Mouse (Mus musculus) embryonic facial prominence, embryonic 14.5 days (tissue): ENCODE results near the gene Ccdc187. TPM values are rescaled to one million over a fixed set of nuclear protein-coding genes. Genes with fewer than 3 reads are reported as not detected.

Source experiments
- ATAC-seq: fragments of 200-750 bp; cut with Nextera tagmentation; 2 replicates; pipeline ENCODE4 v1.8.0; 2017; ENCODE audit warnings: low read depth, moderate number of reproducible peaks, moderate TSS enrichment
- DNase-seq: peaks from one replicate; pipeline ENCODE4 v3.0.0-alpha.2; 2015; ENCODE audit warnings: low spot score
- H3K27ac ChIP-seq: fragments of 300-500 bp; sonication (generic); replicated peaks from 2 replicates; pipeline ENCODE4 v1.5.1; 2014; ENCODE audit warnings: low read depth, mild to moderate bottlenecking, low read length, moderate library complexity
- H3K27me3 ChIP-seq: fragments of 300-500 bp; sonication (generic); replicated peaks from 2 replicates; pipeline ENCODE4 v1.6.1; 2014; ENCODE audit warnings: low read length; ENCODE audit not compliant: control insufficient read depth, insufficient read depth
- H3K36me3 ChIP-seq: fragments of 300-500 bp; sonication (generic); 2 replicates; pipeline ENCODE4 v1.6.1; 2014; ENCODE audit warnings: low read length, mixed read lengths; ENCODE audit not compliant: control insufficient read depth, insufficient read depth
- H3K4me1 ChIP-seq: fragments of 300-500 bp; sonication (generic); 2 replicates; pipeline ENCODE4 v1.6.1; 2014; ENCODE audit warnings: antibody characterized with exemption, low read length; ENCODE audit not compliant: control insufficient read depth, insufficient read depth
- H3K4me2 ChIP-seq: fragments of 300-500 bp; sonication (generic); 2 replicates; pipeline ENCODE4 v1.6.1; 2014; ENCODE audit warnings: low read depth, mild to moderate bottlenecking, low read length, moderate library complexity, mixed read lengths
- H3K4me3 ChIP-seq: fragments of 300-500 bp; sonication (generic); 2 replicates; pipeline ENCODE4 v1.5.1; 2014; ENCODE audit warnings: low read depth, mild to moderate bottlenecking, low read length
- H3K9ac ChIP-seq: fragments of 300-500 bp; sonication (generic); 2 replicates; pipeline ENCODE4 v1.6.1; 2014; ENCODE audit warnings: low read depth, mild to moderate bottlenecking, low read length, moderate library complexity, mixed read lengths
- H3K9me3 ChIP-seq: fragments of 300-500 bp; sonication (generic); 2 replicates; pipeline ENCODE4 v1.6.1; 2016; ENCODE audit warnings: low read length; ENCODE audit not compliant: control insufficient read depth
- WGBS: fragments of 180-500 bp; shearing (Covaris S2); extraction: QIAGEN DNeasy Blood & Tissue Kit; methylation state at CpG from one replicate; pipeline ENCODE4 v1.1.7; 2014; 5-methylcytosine and 5-hydroxymethylcytosine counted together
- polyA plus RNA-seq: library from polyadenylated mRNA; unstranded; fragments of >200 nt; fragmentation: Nextera tagmentation; extraction: Ambion mirVana; gene quantifications from 2 replicates; pipeline ENCODE4 v1.2.1, GENCODE M21; 2014

Ccdc187 gene
- polyA plus RNA-seq, 1 experiment from 2014 or later: 0.28 TPM

DNA sequence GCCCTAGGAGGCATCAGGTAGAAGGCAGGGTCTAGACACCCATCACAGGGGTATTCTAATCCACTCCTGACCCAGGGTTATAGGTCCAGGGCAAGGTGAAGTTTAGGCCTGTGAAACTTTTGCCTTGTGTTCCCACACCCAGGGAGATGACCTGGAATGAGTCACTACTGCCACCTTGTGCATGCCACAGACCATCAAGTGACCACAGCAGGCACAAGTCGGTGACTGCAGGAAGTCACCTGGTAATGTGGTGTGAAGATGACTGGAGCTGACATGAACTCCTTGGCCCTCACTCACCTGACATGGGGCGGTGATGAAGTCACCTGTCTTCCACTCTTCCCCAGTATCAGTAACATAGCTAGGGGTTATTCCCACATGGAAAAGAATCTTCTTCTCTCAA is 18.5 kb upstream of the Ccdc187 start:
- ATAC-seq: no peak
- no peak overlapping the region for H3K4me2 ChIP-seq
- WGBS: 66% methylated on average over 2 of the region's 2 CpGs
- H3K4me1 ChIP-seq: peaks cover 49% of the 10 kb centered on the region
- H3K9ac ChIP-seq: no peak overlapping the region
- H3K27me3 ChIP-seq: no peaks in the 10 kb centered on the region
- no peaks in the 10 kb centered on the region for H3K9me3 ChIP-seq
- H3K27ac ChIP-seq: no peak overlapping the region
- H3K36me3 ChIP-seq: no peaks in the 10 kb centered on the region
- no peak overlapping the region for H3K4me3 ChIP-seq
- no peak for DNase-seq

DNA sequence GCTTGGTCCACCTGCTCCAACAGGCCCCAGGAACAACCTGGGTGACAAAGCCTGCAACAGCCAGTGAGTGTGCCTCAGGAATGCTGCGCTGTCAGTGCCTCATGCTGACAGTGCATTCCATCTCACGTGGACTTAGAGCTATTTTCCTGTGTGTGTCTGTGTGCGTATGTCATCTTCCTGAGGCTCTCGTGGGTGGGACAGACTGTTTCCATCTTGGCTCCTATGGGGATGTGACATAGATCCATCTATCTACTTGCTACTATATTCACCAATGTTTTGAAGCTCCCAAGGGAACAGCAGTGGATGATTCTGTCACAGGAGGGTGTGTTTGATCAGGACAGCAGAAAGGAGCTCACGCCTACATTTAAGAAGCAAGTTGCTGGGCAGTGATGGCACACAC is 17.6 kb upstream of the Ccdc187 start:
- Histone ChIP-seq H3K9me3 (no peaks in the 10 kb centered on the region), H3K27me3 (no peaks in the 10 kb centered on the region), H3K27ac (0 out of 2 replicates have a peak overlapping the region, but pooled peaks have one; percentile 4), H3K4me1 (peaks cover 40% of the 10 kb centered on the region), H3K4me3 (no peak overlapping the region), H3K4me2 (no peak overlapping the region), H3K9ac (no peak overlapping the region), H3K36me3 (no peaks in the 10 kb centered on the region)
- DNase-seq: no peak
- no peak for ATAC-seq
- 58% methylated on average over 5 of the region's 5 CpGs for WGBS

DNA sequence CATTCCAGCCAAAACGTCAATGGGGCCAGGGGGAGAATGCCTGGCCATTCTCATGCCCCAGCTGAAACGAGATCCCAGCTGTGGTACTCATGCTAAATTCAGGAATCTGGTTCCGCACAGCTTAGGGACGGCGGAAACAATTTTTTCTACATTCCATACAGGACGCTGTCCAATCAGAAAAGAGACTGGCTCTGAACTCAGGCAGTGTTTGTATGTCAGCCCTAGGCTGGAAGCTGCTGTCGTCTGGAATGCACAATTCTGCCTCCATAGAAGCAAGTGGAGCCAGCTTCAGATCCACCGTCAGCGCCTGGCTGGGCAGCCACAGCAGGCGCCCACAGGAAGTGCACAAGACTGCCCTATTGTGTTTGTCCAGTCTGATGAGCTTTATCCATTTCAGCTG is 15.4 kb upstream of the Ccdc187 start:
- 5% methylated on average over 10 of the region's 10 CpGs for WGBS
- H3K4me2 ChIP-seq: peak overlapping the region; percentile 29
- ATAC-seq: peak; percentile 94
- no peaks in the 10 kb centered on the region for H3K27me3 ChIP-seq
- no peaks in the 10 kb centered on the region for H3K36me3 ChIP-seq
- H3K4me3 ChIP-seq: no peak overlapping the region
- H3K4me1 ChIP-seq: peaks cover 30% of the 10 kb centered on the region
- 0 out of 2 replicates have a peak overlapping the region, but pooled peaks have one; percentile 19 for H3K9ac ChIP-seq
- peak; percentile 95 for DNase-seq
- H3K9me3 ChIP-seq: no peaks in the 10 kb centered on the region
- peak overlapping the region; percentile 91 for H3K27ac ChIP-seq

DNA sequence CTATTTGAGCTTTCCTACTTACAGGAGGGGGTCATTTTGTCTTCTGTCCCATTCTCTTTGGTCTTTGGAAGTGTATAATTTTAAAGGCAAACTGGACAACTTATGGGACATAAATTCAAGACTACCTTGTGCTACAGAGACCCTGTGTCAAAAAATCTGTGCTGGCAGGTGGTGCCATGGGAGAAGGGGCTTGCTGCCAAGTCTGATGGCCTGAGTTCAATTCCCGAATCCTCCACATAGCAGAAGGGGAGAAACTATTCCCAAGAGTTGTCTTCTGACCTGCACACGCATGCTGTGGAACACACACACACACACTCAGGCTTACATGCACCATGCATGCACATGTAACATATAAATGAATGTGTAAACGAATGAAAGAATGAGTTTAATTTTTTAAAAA is 12.3 kb upstream of the Ccdc187 start:
- 88% methylated on average over 3 of the region's 3 CpGs for WGBS
- ATAC-seq: no peak

DNA sequence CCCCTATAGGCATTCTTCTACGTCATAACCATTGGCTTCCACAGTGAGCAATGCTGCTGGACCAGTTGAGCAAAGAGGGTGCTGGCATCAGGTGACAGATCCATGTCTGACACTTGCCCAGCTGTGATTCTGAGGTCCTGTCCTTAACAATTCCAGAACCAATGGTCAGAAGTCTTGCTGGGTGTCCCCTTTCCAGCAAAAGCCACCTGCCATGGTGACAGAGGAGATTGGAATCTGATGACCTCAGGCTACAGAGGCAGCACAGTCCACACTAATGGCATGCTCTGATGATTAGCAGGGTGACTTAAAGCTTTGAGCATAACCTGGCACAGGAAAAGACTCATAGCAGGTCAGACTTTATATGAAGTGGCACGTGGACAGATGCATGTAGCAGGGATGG is 11.2 kb upstream of the Ccdc187 start:
- ATAC-seq: no peak

More for the DNA sequence above, 12.3 kb upstream of the Ccdc187 start:
- peaks cover 16% of the 10 kb centered on the region for H3K4me1 ChIP-seq
- H3K36me3 ChIP-seq: no peaks in the 10 kb centered on the region
- H3K4me3 ChIP-seq: no peak overlapping the region
- H3K9ac ChIP-seq: no peak overlapping the region
- no peaks in the 10 kb centered on the region for H3K27me3 ChIP-seq
- no peaks in the 10 kb centered on the region for H3K9me3 ChIP-seq
- no peak for DNase-seq
- H3K4me2 ChIP-seq: no peak overlapping the region
- no peak overlapping the region for H3K27ac ChIP-seq

DNA sequence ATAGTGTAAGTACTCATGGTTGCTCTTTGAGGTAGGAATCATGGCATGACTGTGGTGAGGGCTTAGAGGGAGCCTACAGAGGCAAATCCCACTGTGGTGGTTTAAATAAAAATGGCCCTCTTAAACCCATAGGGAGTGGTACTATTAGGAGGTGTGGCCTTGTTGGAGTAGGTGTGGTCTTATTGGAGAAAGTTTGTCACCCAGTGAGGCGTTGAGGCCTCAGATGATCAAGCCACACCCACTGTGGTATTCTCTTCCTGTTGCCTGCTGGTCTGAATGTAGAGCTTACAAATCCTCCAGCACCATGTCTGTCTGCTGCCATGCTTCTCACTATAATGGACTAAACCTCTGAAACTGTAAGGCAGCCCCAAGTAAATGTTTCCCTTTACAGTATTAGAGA is 10.4 kb upstream of the Ccdc187 start:
- Histone ChIP-seq H3K27me3 (no peaks in the 10 kb centered on the region), H3K4me1 (peaks cover 9% of the 10 kb centered on the region), H3K9me3 (no peaks in the 10 kb centered on the region), H3K9ac (no peak overlapping the region), H3K27ac (no peak overlapping the region), H3K4me3 (no peak overlapping the region), H3K36me3 (no peaks in the 10 kb centered on the region), H3K4me2 (no peak overlapping the region)
- ATAC-seq (no peak), DNase-seq (no peak)
- 89% methylated on average over 1 of the region's 1 CpGs for WGBS

More for the DNA sequence above, 11.2 kb upstream of the Ccdc187 start:
- Histone ChIP-seq H3K27ac (no peak overlapping the region), H3K27me3 (no peaks in the 10 kb centered on the region), H3K9me3 (no peaks in the 10 kb centered on the region), H3K4me1 (peaks cover 14% of the 10 kb centered on the region), H3K4me2 (no peak overlapping the region), H3K36me3 (no peaks in the 10 kb centered on the region), H3K9ac (no peak overlapping the region), H3K4me3 (no peak overlapping the region)
- WGBS: 78% methylated on average over 2 of the region's 2 CpGs
- DNase-seq: no peak

DNA sequence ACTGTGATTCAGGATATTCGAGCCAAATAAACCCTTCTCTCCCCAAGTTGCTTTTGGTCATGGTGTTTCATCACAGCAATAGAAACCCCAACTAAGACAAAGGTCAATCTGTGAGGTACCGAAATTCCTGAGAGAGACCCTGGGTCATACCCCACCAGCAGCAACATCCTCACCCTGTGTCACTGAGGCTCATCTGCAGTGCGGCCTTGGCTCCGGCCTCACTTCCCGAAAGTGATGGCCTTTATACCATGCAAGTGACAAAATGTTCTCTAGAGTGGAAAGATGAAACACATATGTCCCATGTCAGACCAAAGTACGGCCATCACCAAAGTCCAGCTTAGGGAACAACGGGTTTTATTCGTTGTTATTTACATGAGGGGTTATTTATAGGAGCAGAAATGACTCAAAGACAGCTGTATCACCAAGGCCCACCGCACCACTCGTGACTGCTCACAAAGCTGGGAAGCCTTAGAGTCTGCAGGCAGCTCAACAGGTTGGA is 7.7 kb upstream of the Ccdc187 start:
- Histone ChIP-seq H3K4me2 (no peak overlapping the region), H3K9ac (no peak overlapping the region), H3K36me3 (no peaks in the 10 kb centered on the region), H3K9me3 (no peaks in the 10 kb centered on the region), H3K27ac (no peak overlapping the region), H3K4me3 (no peak overlapping the region), H3K4me1 (peaks cover 17% of the 10 kb centered on the region), H3K27me3 (no peaks in the 10 kb centered on the region)
- DNase-seq (no peak), ATAC-seq (no peak)
- WGBS: 79% methylated on average over 10 of the region's 10 CpGs

DNA sequence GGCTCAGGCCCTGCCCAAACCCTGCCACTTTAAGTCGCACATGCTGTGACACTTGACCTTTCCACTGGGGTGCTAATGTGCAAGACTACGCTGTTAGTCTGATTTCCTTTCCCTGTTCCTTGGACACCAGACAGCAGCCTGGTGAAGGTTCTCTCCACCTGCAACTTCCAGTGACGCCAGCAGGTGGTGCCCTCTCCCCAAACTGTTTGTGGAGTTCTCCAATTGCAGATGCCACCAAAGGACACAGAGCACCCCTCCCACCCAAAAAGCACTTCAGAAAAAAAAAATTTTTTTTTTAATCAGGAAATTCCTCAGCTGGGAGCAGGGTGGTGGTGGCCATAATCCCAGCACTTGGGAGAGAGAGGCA is 6.4 kb upstream of the Ccdc187 start:
- 0 out of 2 replicates have a peak, but pooled peaks have one; percentile 9 for ATAC-seq
- WGBS: 2% methylated on average over 3 of the region's 3 CpGs
- Histone ChIP-seq H3K36me3 (no peaks in the 10 kb centered on the region), H3K9ac (no peak overlapping the region), H3K27ac (no peak overlapping the region), H3K4me3 (no peak overlapping the region), H3K27me3 (no peaks in the 10 kb centered on the region), H3K4me2 (no peak overlapping the region), H3K9me3 (no peaks in the 10 kb centered on the region), H3K4me1 (peaks cover 26% of the 10 kb centered on the region)
- DNase-seq: peak; percentile 85

DNA sequence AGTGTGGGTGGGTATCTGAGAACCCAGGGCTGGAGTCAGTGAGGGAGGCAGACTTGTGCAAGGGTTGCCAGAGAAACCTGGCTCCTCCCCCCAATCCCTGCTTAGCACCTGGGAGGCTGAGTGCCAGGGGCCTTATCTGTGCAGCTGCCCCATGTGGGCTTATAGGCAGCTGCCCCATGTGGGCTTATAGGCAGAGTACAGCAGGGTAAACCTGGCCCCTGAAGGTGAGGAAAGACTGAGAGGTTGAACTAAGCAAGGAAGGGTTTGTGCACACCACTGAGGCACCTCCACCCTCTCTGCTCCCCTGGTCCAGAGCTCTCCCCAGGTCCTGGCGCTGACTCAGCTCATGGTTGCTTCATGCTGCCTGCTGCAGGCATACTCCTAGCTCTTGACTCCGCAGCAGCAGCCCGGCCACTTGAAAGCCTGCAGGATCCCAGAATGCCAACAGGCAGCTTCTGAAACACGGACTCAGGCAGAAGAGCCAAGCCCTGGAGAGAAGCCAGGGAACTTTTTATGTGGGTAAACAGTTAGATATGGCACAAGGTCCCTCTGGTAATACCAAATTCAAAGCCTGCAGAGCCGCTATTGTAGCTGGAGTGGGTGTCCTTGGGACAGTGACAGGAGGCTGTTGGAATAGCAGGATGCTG is 5.9 kb upstream of the Ccdc187 start:
- WGBS: 36% methylated on average over 5 of the region's 5 CpGs
- Histone ChIP-seq H3K27me3 (no peaks in the 10 kb centered on the region), H3K4me3 (no peak overlapping the region), H3K4me1 (peaks cover 26% of the 10 kb centered on the region), H3K4me2 (no peak overlapping the region), H3K9me3 (no peaks in the 10 kb centered on the region), H3K36me3 (no peaks in the 10 kb centered on the region), H3K9ac (no peak overlapping the region), H3K27ac (no peak overlapping the region; the same call in 1 of the 2 replicates)
- DNase-seq (peak; percentile 69), ATAC-seq (peak; percentile 37; the same call in 1 of the 2 replicates)
